Mouse (Mus musculus) CH12.LX (cell line): ENCODE data around the gene Eefsec. TPM values are rescaled to one million over a fixed set of nuclear protein-coding genes. Genes with fewer than 3 reads are reported as not detected.

ENCODE experiments used
- DNase-seq: peaks from one replicate; pipeline ENCODE4 v3.0.0-alpha.2; 2013; ENCODE audit errors: extremely low read depth
- H3K27ac ChIP-seq: 2 replicates; pipeline ENCODE4 v1.5.1; 2012; ENCODE audit warnings: low read depth, mild to moderate bottlenecking, control low read depth, moderate library complexity; ENCODE audit not compliant: insufficient read depth
- H3K27me3 ChIP-seq: replicated peaks from 2 replicates; pipeline ENCODE3; 2012; ENCODE audit warnings: inconsistent platforms
- H3K36me3 ChIP-seq, 2 experiments: replicated peaks in 1 of 2; 2 replicates each; pipeline versions ENCODE3 to v1.6.1; 2012; ENCODE audit warnings: inconsistent platforms in 1 of 2, low read length in 1 of 2, mild to moderate bottlenecking in 1 of 2, mixed read lengths in 1 of 2, moderate library complexity in 1 of 2; ENCODE audit not compliant: control insufficient read depth in 1 of 2, insufficient read depth in 1 of 2
- H3K4me1 ChIP-seq, 2 experiments: 2 replicates each; pipeline ENCODE4 v1.6.1; 2012; ENCODE audit warnings: inconsistent platforms in 1 of 2, moderate library complexity in 1 of 2; ENCODE audit not compliant: insufficient read depth in 2 of 2, control insufficient read depth in 1 of 2
- H3K4me2 ChIP-seq: 2 replicates; pipeline ENCODE4 v1.6.1; 2012; ENCODE audit warnings: low read depth, mild to moderate bottlenecking, control low read depth; ENCODE audit not compliant: poor library complexity, insufficient read depth, severe bottlenecking
- H3K4me3 ChIP-seq, 3 experiments: fragments of 150-350 bp in 1 of 3; sonication (generic) in 1 of 3; replicated peaks in 1 of 3; 2 replicates each; pipeline versions ENCODE3 to v1.5.1; 2011 to 2012; ENCODE audit warnings: low read depth in 2 of 3, low read length in 2 of 3, mild to moderate bottlenecking in 2 of 3, moderate library complexity in 2 of 3, control low read depth in 1 of 3, improper control_type of control experiment in 1 of 3, inconsistent platforms in 1 of 3, mixed read lengths in 1 of 3; ENCODE audit not compliant: poor library complexity in 1 of 3
- H3K79me2 ChIP-seq: replicated peaks from 2 replicates; pipeline ENCODE4 v1.6.1; 2012; ENCODE audit warnings: mild to moderate bottlenecking, moderate library complexity; ENCODE audit not compliant: control insufficient read depth, poor library complexity, insufficient read depth, severe bottlenecking; ENCODE audit errors: extremely low read depth
- H3K9ac ChIP-seq: 2 replicates; pipeline ENCODE4 v1.6.1; 2012; ENCODE audit warnings: low read depth, mild to moderate bottlenecking, control low read depth, moderate library complexity; ENCODE audit not compliant: insufficient read depth
- H3K9me3 ChIP-seq: replicated peaks from 2 replicates; pipeline ENCODE3; 2012; ENCODE audit warnings: low read length, inconsistent platforms, mixed read lengths
- CHD1 ChIP-seq: IDR thresholded peaks from 2 replicates; pipeline ENCODE4 v1.6.1; 2012; ENCODE audit warnings: low read depth, low read length, improper control_type of control experiment, inconsistent platforms
- CHD2 ChIP-seq: IDR thresholded peaks from 2 replicates; pipeline ENCODE4 v1.6.1; 2011; ENCODE audit warnings: low read length, improper control_type of control experiment
- E2F4 ChIP-seq: IDR thresholded peaks from 2 replicates; pipeline ENCODE4 v1.6.1; 2011; ENCODE audit warnings: low read depth, low read length, improper control_type of control experiment; ENCODE audit not compliant: insufficient replicate concordance
- ELF1 ChIP-seq: IDR thresholded peaks from 2 replicates; pipeline ENCODE4 v1.6.1; 2014; ENCODE audit warnings: low read depth, mild to moderate bottlenecking, inconsistent platforms, low read length, improper control_type of control experiment
- EP300 ChIP-seq: IDR thresholded peaks from 2 replicates; pipeline ENCODE4 v1.6.1; 2011; ENCODE audit warnings: low read length, improper control_type of control experiment
- IRF4 ChIP-seq: IDR thresholded peaks from 2 replicates; pipeline ENCODE4 v1.6.1; 2014; ENCODE audit warnings: low read depth, mild to moderate bottlenecking, inconsistent platforms, low read length, improper control_type of control experiment
- KAT2A ChIP-seq: IDR thresholded peaks from 2 replicates; pipeline ENCODE4 v1.6.1; 2012; ENCODE audit warnings: low read length, improper control_type of control experiment, inconsistent platforms; ENCODE audit not compliant: insufficient replicate concordance
- MAFK ChIP-seq: IDR thresholded peaks from 2 replicates; pipeline ENCODE4 v1.6.1; 2011; ENCODE audit warnings: low read length, improper control_type of control experiment; ENCODE audit not compliant: insufficient replicate concordance
- MAZ ChIP-seq: IDR thresholded peaks from 2 replicates; pipeline ENCODE4 v1.6.1; 2012; ENCODE audit warnings: low read depth, mild to moderate bottlenecking, inconsistent platforms, low read length, improper control_type of control experiment, moderate library complexity
- MEF2A ChIP-seq: IDR thresholded peaks from 2 replicates; pipeline ENCODE4 v1.6.1; 2014; ENCODE audit warnings: low read depth, mild to moderate bottlenecking, inconsistent platforms, low read length, improper control_type of control experiment, borderline replicate concordance
- NELFE ChIP-seq: IDR thresholded peaks from 2 replicates; pipeline ENCODE4 v1.6.1; 2011; ENCODE audit warnings: low read depth, low read length, improper control_type of control experiment
- POLR2A ChIP-seq: IDR thresholded peaks from 2 replicates; pipeline ENCODE4 v1.6.1; 2011; ENCODE audit warnings: low read depth, mild to moderate bottlenecking, improper control_type of control experiment, low read length
- SIN3A ChIP-seq: IDR thresholded peaks from 2 replicates; pipeline ENCODE4 v1.6.1; 2012; ENCODE audit warnings: low read length, improper control_type of control experiment, inconsistent platforms
- SMC3 ChIP-seq: IDR thresholded peaks from 2 replicates; pipeline ENCODE4 v1.6.1; 2011; ENCODE audit warnings: low read depth, low read length, improper control_type of control experiment
- TBP ChIP-seq: conservative IDR thresholded peaks from 2 replicates; pipeline ENCODE4 v1.6.1; 2011; ENCODE audit warnings: low read depth, low read length, improper control_type of control experiment
- TCF12 ChIP-seq: IDR thresholded peaks from 2 replicates; pipeline ENCODE4 v1.6.1; 2014; ENCODE audit warnings: low read depth, mild to moderate bottlenecking, inconsistent platforms, low read length, improper control_type of control experiment
- UBTF ChIP-seq: IDR thresholded peaks from 2 replicates; pipeline ENCODE4 v1.6.1; 2012; ENCODE audit warnings: low read depth, mild to moderate bottlenecking, inconsistent platforms, low read length, improper control_type of control experiment, moderate library complexity
- ZKSCAN1 ChIP-seq: IDR thresholded peaks from 2 replicates; pipeline ENCODE4 v1.6.1; 2012; ENCODE audit warnings: low read depth, inconsistent platforms, low read length, improper control_type of control experiment, borderline replicate concordance
- ZNF384 ChIP-seq: IDR thresholded peaks from 2 replicates; pipeline ENCODE4 v1.6.1; 2012; ENCODE audit warnings: low read depth, low read length, improper control_type of control experiment, inconsistent platforms
- dilution Hi-C: fragments of 300-500 bp; cut with MboI; formaldehyde crosslinking; loops from 2 replicates; pipeline ENCODE4 v1.14.3; 2020; ENCODE audit warnings: low sequenced_read_pairs; ENCODE audit not compliant: extremely low pct_unique_long_range_greater_than_20kb, extremely low pct_ligation_motif_present
- in situ Hi-C: fragments of 300-500 bp; cut with MboI; formaldehyde crosslinking; loops from 3 replicates; pipeline ENCODE4 v1.14.3; 2019; ENCODE audit warnings: low sequenced_read_pairs, low pct_ligation_motif_present, low pct_unique_long_range_greater_than_20kb, mixed read lengths
- polyA plus RNA-seq: library from polyadenylated mRNA; unstranded; fragments of >175 nt; gene quantifications from 2 replicates; pipeline ENCODE4 v1.2.1, GENCODE M21; 2012; ENCODE audit warnings: low read depth; ENCODE audit not compliant: insufficient read length
- total RNA-seq, 2 experiments: library from RNA; depleted of rRNA; stranded (reverse); fragments of 300-350 nt in 1 of 2; fragments of >200 nt in 1 of 2; gene quantifications; 2 replicates each; pipeline ENCODE4 v1.2.3; 2012 to 2014

Gene Eefsec
- total and polyA plus RNA-seq, 3 experiments: 26.2 to 48.8 (median 32.1) TPM

DNA sequence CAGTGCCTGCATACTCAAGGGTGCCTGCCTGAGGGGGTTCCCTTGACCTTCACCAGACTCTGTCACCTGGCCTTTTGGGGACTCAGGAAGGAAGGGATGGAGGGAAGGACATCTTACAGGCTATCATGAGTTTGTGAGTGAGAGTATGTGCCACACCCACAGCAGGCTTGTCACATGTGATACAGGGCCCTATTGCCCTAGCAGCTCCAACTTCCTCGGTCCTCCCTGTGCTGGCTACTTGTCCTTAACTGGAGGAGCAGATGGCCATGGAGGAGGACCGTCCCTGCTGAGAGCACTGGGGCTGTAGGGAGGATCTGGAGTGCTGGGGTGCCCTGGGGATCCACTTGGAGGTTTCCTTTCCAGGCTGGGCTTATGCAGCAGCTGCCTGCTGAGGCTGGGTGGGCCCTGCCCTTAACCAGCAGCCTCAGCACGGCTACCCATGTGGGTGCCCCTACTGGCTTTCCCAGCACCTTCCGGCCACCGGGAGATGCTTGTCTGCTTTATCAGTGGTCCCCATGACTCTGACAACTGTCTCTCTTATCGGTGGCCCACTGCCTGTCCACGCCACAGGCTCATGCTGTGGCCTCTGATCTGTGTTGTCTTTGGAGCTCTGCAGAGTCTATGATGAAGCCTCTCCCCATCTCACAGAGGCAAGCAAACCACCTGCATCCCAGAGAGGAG is 194.4 kb downstream of the Eefsec start:
- Histone ChIP-seq H3K27ac (no peak overlapping the region), H3K9me3 (no peaks in the 10 kb centered on the region), H3K4me3 (no peak overlapping the region), H3K36me3 (peaks cover 1 to 36% of the 10 kb centered on the region in 2 experiments), H3K79me2 (no peaks in the 10 kb centered on the region), H3K9ac (no peak overlapping the region), H3K4me2 (no peak overlapping the region), H3K27me3 (no peaks in the 10 kb centered on the region), H3K4me1 (0 out of 4 replicates have a peak, but pooled peaks cover 0 to 4% of the 10 kb centered on the region in 2 experiments)
- in situ Hi-C loops: no loop called here
- DNase-seq: no peak
- dilution Hi-C loops: no loop called here
- no peak for TF ChIP-seq MEF2A
- TF ChIP-seq, all 38 proteins: peak for 0

DNA sequence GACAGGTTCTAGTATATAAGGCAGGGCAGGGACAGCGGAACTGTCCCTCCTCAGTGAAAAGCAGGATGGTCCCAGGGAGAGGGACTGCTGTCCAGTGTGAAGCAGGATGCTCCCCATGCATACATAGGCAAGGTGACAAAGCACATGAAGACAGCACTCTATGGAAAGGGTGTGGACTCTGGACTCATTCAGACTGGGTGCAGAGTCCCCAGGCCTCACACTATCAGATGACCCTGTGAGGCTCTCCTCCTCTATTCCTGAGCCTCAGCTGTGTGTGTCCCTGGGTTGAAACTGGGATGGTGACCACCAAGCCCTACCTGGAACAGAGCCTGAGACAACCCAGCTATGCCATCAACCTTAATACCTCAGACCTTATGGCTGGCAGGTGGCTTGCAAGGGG is 194.9 kb downstream of the Eefsec start:
- no peak overlapping the region for H3K4me3 ChIP-seq
- H3K9ac ChIP-seq: no peak overlapping the region
- H3K4me2 ChIP-seq: no peak overlapping the region
- in situ Hi-C loops (no loop called here), dilution Hi-C loops (no loop called here)
- H3K27me3 ChIP-seq: no peaks in the 10 kb centered on the region
- H3K79me2 ChIP-seq: no peaks in the 10 kb centered on the region
- H3K27ac ChIP-seq: no peak overlapping the region
- TF ChIP-seq MEF2A: no peak
- TF ChIP-seq UBTF: no peak
- TF ChIP-seq CHD1: no peak
- no peak for TF ChIP-seq MAFK
- TF ChIP-seq E2F4: no peak
- 0 out of 4 replicates have a peak, but pooled peaks cover 0 to 4% of the 10 kb centered on the region in 2 experiments for H3K4me1 ChIP-seq
- H3K36me3 ChIP-seq: peaks cover 0 to 30% of the 10 kb centered on the region in 2 experiments
- no peaks in the 10 kb centered on the region for H3K9me3 ChIP-seq
- no peak for DNase-seq

DNA sequence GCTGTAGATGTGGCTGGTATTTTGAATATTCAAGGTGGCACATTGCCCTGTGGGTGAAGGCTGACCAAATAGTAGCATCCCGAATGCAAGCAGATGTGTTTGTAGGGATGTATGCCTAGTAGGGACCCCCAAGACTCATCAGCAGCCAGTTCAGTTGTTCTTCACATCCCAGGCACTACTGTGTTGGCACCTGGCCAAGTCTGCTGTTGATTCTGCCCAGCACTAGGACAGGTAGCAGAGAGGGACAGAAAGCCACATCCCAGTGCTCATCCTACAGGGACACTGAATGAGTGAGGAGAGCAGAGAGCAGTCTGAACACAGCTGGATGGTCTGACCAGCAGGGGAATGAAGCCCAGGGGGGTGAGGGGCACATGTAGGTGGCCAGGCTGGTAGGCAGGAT is 197.1 kb downstream of the Eefsec start:
- H3K4me3 ChIP-seq: no peak overlapping the region
- no peaks in the 10 kb centered on the region for H3K9me3 ChIP-seq
- H3K27me3 ChIP-seq: no peaks in the 10 kb centered on the region
- dilution Hi-C loops (no loop called here), in situ Hi-C loops (no loop called here)
- no peak overlapping the region for H3K27ac ChIP-seq
- peaks cover 0 to 13% of the 10 kb centered on the region in 2 experiments for H3K36me3 ChIP-seq
- H3K4me1 ChIP-seq: 0 out of 4 replicates have a peak, but pooled peaks cover 0 to 4% of the 10 kb centered on the region in 2 experiments
- H3K9ac ChIP-seq: no peak overlapping the region
- no peak for DNase-seq
- TF ChIP-seq MAZ: no peak
- no peak for TF ChIP-seq IRF4
- TF ChIP-seq KAT2A: no peak
- TF ChIP-seq UBTF: no peak
- no peak for TF ChIP-seq POLR2A
- no peak for TF ChIP-seq SMC3
- TF ChIP-seq TCF12: no peak
- no peak for TF ChIP-seq MAFK
- TF ChIP-seq EP300: no peak
- TF ChIP-seq ZKSCAN1: no peak
- no peak for TF ChIP-seq SIN3A
- no peak for TF ChIP-seq CHD2
- no peak for TF ChIP-seq ZNF384
- no peak for TF ChIP-seq ELF1
- TF ChIP-seq NELFE: no peak
- no peak for TF ChIP-seq TBP
- no peak overlapping the region for H3K4me2 ChIP-seq
- no peaks in the 10 kb centered on the region for H3K79me2 ChIP-seq
